Mouse (Mus musculus) limb, embryonic 15.5 days (tissue): ENCODE data around the gene Tfip11. TPM values are rescaled to one million over a fixed set of nuclear protein-coding genes. Genes with fewer than 3 reads are reported as not detected.

Source experiments
- ATAC-seq: fragments of 200-750 bp; cut with Nextera tagmentation; 2 replicates; pipeline ENCODE4 v1.8.0; 2017; ENCODE audit warnings: low read depth, moderate TSS enrichment; ENCODE audit not compliant: insufficient number of reproducible peaks, low FRiP score, low TSS enrichment
- H3K27ac ChIP-seq: fragments of 300-500 bp; sonication (generic); 2 replicates; pipeline ENCODE4 v1.5.1; 2015; ENCODE audit warnings: moderate library complexity, mild to moderate bottlenecking, inconsistent platforms
- H3K27me3 ChIP-seq: fragments of 300-500 bp; sonication (generic); 2 replicates; pipeline ENCODE4 v1.6.1; 2015; ENCODE audit warnings: inconsistent platforms
- H3K36me3 ChIP-seq: fragments of 300-500 bp; sonication (generic); 2 replicates; pipeline ENCODE4 v1.6.1; 2015; ENCODE audit warnings: inconsistent platforms
- H3K4me1 ChIP-seq: fragments of 300-500 bp; sonication (generic); 2 replicates; pipeline ENCODE4 v1.6.1; 2015; ENCODE audit warnings: inconsistent platforms
- H3K4me2 ChIP-seq: fragments of 300-500 bp; sonication (generic); 2 replicates; pipeline ENCODE4 v1.6.1; 2015; ENCODE audit warnings: mild to moderate bottlenecking, inconsistent platforms
- H3K4me3 ChIP-seq: fragments of 300-500 bp; sonication (generic); 2 replicates; pipeline ENCODE4 v1.5.1; 2015; ENCODE audit warnings: mild to moderate bottlenecking, inconsistent platforms
- H3K9ac ChIP-seq: fragments of 300-500 bp; sonication (generic); 2 replicates; pipeline ENCODE4 v1.6.1; 2015; ENCODE audit warnings: inconsistent platforms
- H3K9me3 ChIP-seq: fragments of 300-500 bp; sonication (generic); 2 replicates; pipeline ENCODE4 v1.6.1; 2016; ENCODE audit warnings: inconsistent platforms
- WGBS: fragments of 180-500 bp; shearing (Covaris S2); methylation state at CpG from one replicate; pipeline ENCODE4 v1.1.7; 2015; 5-methylcytosine and 5-hydroxymethylcytosine counted together
- polyA plus RNA-seq: library from polyadenylated mRNA; unstranded; fragments of >200 nt; fragmentation: Nextera tagmentation; extraction: Ambion mirVana; gene quantifications from 2 replicates; pipeline ENCODE4 v1.2.1, GENCODE M21; 2015

Gene Tfip11
- polyA plus RNA-seq, 1 experiment from 2014 or later, result 28.7 TPM

DNA sequence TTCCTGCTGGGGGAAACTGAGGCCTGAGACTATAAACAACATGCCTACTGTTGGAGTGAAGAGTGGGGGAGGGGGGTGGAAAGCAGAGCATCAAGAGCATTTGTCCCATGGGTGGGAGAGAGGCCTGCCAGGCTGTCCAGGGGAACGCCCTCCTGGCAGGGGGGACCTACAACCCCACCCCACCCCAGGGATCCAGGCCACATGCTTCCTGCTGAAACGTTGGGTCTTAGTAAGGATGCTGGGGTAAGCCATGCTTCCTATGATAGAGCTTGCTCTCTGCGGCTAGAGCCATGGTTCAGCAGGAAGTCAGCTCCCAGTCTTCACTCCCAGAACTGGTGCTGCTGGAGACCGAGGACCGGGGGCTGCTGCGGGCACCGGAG lies 42.0 kb upstream of the Tfip11 start:
- no peak overlapping the region for H3K4me3 ChIP-seq
- no peaks in the 10 kb centered on the region for H3K27me3 ChIP-seq
- no peak overlapping the region for H3K27ac ChIP-seq
- peaks cover 78% of the 10 kb centered on the region for H3K4me1 ChIP-seq
- WGBS, result 78% methylated on average over 7 of the region's 7 CpGs
- no peaks in the 10 kb centered on the region for H3K9me3 ChIP-seq
- no peak for ATAC-seq
- no peak overlapping the region for H3K9ac ChIP-seq
- H3K36me3 ChIP-seq, result no peaks in the 10 kb centered on the region
- no peak overlapping the region for H3K4me2 ChIP-seq

DNA sequence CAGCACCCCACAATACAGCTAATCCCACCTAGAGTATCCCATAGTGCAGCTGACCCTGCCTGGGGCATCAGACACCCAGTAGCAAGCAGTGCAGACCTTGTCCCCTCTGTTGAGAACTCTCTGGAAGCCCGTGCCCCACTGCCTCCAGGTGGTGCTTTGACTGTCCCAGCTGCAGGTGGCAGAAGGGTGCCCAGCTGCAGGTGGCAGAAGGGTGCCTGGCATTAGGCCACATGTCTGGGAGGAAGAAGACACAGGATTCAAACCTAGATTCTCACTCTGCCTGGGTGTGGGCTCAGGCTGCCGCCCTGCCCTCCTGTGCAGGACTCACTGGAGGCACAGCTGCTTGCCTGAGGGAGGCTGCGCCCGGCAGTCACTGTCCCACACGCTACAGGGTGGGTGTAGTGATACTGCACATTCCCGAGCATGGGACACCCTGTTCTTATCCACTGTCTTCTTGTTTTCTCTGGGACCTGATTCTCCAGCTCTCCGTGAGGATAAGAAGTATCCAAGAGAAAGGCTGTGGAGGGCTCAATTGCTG lies 40.5 kb upstream of the Tfip11 start:
- peaks cover 78% of the 10 kb centered on the region for H3K4me1 ChIP-seq
- H3K27ac ChIP-seq, result no peak overlapping the region
- no peaks in the 10 kb centered on the region for H3K9me3 ChIP-seq
- no peak overlapping the region for H3K4me2 ChIP-seq
- no peak overlapping the region for H3K4me3 ChIP-seq
- H3K36me3 ChIP-seq, result no peaks in the 10 kb centered on the region
- H3K27me3 ChIP-seq, result no peaks in the 10 kb centered on the region
- no peak for ATAC-seq
- H3K9ac ChIP-seq, result no peak overlapping the region
- WGBS, result 78% methylated on average over 7 of the region's 7 CpGs

DNA sequence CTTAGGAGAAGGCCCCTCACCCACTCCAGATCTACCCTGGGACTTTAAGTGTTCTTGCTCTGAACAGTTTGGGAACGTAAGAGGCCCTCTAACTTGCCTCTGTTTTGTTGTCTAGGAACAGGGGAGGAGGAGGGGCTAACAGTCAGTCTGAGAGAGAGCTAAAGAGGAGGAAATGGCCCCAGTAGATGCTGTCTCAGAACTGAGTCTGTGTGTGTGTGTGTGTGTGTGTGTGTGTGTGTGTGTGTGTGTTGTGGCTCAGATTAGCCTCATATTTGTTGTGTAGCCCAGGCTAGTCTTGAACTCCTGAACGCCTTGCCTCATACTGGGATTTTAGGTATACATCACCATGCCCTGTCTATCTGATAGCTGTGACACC lies 39.6 kb upstream of the Tfip11 start:
- no peak overlapping the region for H3K27ac ChIP-seq
- no peaks in the 10 kb centered on the region for H3K36me3 ChIP-seq
- H3K4me1 ChIP-seq, result peaks cover 77% of the 10 kb centered on the region
- H3K9me3 ChIP-seq, result no peaks in the 10 kb centered on the region
- H3K9ac ChIP-seq, result no peak overlapping the region
- no peak overlapping the region for H3K4me2 ChIP-seq
- no peak for ATAC-seq
- H3K27me3 ChIP-seq, result no peaks in the 10 kb centered on the region
- no peak overlapping the region for H3K4me3 ChIP-seq
- WGBS, result 62% methylated on average over 2 of the region's 2 CpGs

DNA sequence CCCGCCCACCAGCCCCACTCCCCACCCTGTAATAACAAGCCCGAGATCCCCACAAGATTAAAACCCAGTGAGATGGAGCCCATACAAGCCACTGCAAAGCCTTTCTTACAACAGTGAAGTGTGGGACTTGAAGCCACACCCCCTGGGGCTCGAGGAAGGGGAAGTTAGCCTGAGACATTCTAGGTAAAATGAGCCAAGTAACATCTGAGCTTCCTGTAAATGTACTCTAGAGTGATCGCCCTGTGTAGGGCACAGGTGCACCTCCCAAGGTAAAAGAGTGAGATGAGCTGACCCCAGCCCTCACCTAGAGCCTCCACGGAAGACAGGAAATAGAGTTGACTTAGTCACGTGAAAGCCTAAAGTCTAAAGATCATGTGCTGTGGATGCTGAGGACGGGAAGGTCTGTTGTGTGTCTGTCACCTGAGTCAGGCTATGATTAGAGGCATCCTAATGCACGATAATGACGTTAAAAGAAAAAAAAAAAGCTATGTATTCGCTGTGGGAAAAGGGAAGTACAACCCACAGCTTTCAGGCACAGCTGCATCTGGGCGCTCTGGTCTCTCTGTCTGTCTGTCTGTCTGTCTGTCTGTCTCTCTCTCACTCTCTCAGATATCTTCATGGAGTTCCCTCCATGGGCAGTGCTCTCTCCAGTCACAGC lies 39.0 kb upstream of the Tfip11 start:
- no peak overlapping the region for H3K27ac ChIP-seq
- peaks cover 77% of the 10 kb centered on the region for H3K4me1 ChIP-seq
- 74% methylated on average over 11 of the region's 11 CpGs for WGBS
- no peak overlapping the region for H3K4me2 ChIP-seq
- no peaks in the 10 kb centered on the region for H3K27me3 ChIP-seq
- no peaks in the 10 kb centered on the region for H3K9me3 ChIP-seq
- H3K4me3 ChIP-seq, result no peak overlapping the region
- no peak for ATAC-seq
- H3K9ac ChIP-seq, result no peak overlapping the region
- H3K36me3 ChIP-seq, result no peaks in the 10 kb centered on the region

DNA sequence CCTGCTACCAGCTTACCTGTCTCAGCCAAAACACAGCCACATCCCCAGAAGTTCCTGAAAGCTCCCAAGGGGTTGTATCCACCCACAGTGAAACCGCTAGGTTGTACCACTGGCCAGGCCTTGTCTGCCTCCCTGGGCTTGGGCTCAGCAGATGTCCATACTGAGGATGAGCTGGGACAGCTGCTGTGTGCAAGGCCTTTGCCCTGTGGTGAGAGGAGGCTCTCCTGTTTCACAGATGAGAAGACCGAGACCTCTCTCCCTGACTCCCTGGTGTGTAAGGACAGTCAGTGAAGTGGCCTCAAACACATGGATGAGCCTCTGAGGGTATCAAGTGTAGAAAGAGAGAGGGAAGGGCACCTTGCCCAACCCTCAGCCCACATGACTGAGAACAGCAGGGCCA lies 38.5 kb upstream of the Tfip11 start:
- no peak overlapping the region for H3K9ac ChIP-seq
- H3K27me3 ChIP-seq, result no peaks in the 10 kb centered on the region
- H3K4me1 ChIP-seq, result peaks cover 73% of the 10 kb centered on the region
- no peaks in the 10 kb centered on the region for H3K36me3 ChIP-seq
- no peak overlapping the region for H3K4me3 ChIP-seq
- 89% methylated on average over 2 of the region's 2 CpGs for WGBS
- H3K9me3 ChIP-seq, result no peaks in the 10 kb centered on the region
- no peak overlapping the region for H3K27ac ChIP-seq
- no peak for ATAC-seq
- no peak overlapping the region for H3K4me2 ChIP-seq

DNA sequence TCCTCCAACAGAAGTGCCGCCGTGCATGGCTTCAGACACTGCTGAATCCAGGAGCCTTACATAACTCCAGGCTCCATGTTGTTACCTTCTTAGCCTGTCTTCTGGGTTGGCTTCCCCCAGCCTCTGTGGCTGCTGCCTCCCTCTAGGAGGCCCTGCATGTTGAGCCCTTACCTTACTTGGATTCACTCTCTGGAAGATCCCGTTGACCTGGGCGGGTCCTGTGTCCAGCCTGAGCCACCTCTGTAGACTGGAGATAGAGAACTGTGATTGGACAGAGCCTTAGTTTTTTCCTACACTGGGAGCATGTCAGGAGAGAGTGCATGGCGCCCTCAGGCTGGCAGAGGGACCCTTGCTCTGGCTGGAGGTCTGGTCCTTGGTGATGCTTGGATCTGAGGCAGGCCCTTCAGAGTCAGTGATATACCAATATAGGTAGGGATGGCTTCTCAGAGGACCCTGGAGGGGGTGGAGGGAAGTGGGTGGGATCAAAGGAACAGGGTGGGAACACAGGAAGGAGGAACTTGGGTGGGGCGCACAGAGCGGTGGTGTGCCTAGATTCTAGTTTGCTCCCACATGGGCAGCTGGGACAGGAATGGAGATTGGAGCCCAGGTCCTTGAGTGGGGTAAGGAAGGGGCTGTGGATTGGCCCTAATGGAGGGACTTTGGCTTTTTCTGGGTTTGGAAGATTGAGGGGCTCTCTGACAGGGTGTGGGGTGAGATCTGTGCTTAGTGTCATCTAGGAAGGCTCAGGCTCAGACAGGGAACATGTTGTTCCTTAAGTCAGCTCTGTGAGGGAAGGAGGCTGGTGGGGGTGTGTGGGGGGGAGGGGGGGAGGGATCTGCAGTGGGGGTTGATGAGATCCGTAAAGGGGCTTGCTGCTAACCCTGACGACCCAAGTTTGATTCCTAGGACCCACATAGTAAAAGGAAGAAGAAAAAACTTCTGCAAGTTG lies 37.7 kb upstream of the Tfip11 start:
- no peak overlapping the region for H3K4me2 ChIP-seq
- no peaks in the 10 kb centered on the region for H3K36me3 ChIP-seq
- no peak for ATAC-seq
- H3K27ac ChIP-seq, result no peak overlapping the region
- no peak overlapping the region for H3K9ac ChIP-seq
- no peak overlapping the region for H3K4me3 ChIP-seq
- H3K27me3 ChIP-seq, result no peaks in the 10 kb centered on the region
- peaks cover 69% of the 10 kb centered on the region for H3K4me1 ChIP-seq
- 77% methylated on average over 9 of the region's 9 CpGs for WGBS
- H3K9me3 ChIP-seq, result no peaks in the 10 kb centered on the region

DNA sequence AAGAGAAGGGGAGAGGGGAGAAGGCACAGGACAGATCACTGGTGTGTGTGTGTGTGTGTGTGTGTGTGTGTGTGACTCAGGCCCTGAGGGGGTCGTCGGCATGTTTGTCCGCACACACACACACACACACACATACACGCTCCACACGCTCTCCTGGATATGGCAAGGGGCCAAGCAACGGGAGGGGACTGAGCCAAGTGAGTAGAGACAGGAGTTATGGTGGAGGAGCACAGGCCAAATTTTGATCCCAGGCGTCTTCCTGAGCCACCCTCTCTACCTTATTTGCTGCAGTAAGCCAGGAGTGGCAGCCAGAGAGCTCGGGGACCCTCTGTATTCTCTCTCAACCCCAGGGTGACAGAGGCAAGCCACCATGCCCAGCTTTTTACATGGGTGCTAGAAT lies 36.9 kb upstream of the Tfip11 start:
- WGBS, result 37% methylated on average over 8 of the region's 8 CpGs
- no peaks in the 10 kb centered on the region for H3K27me3 ChIP-seq
- H3K4me1 ChIP-seq, result peaks cover 64% of the 10 kb centered on the region
- H3K4me2 ChIP-seq, result 0 out of 2 replicates have a peak overlapping the region, but pooled peaks have one; percentile 12
- no peak overlapping the region for H3K4me3 ChIP-seq
- no peak for ATAC-seq
- no peaks in the 10 kb centered on the region for H3K36me3 ChIP-seq
- H3K9me3 ChIP-seq, result no peaks in the 10 kb centered on the region
- H3K27ac ChIP-seq, result no peak overlapping the region
- no peak overlapping the region for H3K9ac ChIP-seq

DNA sequence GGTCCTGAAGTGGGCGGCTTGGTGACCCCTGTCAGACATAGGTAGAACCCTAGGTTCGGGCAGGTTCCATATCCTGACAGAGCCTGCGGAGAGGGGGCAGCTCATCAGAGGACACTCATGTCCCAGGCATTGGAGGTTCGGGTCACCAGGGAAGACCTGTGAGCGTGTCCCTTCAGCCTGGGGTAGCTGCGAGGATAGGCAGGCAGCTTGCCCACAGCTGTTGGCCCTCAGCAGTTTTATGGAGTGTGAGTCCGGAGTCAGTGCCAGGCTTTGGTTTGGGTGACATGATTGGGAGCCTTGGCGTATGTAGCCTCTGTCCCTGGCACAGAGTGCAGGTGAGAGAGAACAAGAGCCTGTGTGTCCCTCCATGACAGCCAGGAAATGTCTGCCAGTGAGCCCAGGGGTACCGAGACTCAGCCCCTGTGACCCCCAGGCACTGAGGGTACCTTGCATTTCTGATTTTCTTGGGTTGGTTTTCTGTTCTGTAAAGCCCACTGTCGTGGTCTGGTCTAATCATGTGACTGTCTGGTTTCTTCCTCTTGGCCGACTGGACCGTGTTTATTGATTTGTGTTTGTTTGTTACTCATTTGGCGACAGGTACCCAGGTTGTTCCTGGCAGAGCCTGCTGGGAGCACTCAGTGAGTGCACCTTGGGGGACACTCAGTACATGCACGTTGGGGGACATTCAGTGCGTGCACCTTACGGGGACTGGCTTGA lies 36.2 kb upstream of the Tfip11 start:
- no peaks in the 10 kb centered on the region for H3K27me3 ChIP-seq
- peaks cover 68% of the 10 kb centered on the region for H3K4me1 ChIP-seq
- H3K4me3 ChIP-seq, result no peak overlapping the region
- ATAC-seq, result no peak
- H3K9ac ChIP-seq, result no peak overlapping the region
- no peak overlapping the region for H3K27ac ChIP-seq
- no peaks in the 10 kb centered on the region for H3K9me3 ChIP-seq
- no peaks in the 10 kb centered on the region for H3K36me3 ChIP-seq
- H3K4me2 ChIP-seq, result 0 out of 2 replicates have a peak overlapping the region, but pooled peaks have one; percentile 12
- 71% methylated on average over 16 of the region's 16 CpGs for WGBS

DNA sequence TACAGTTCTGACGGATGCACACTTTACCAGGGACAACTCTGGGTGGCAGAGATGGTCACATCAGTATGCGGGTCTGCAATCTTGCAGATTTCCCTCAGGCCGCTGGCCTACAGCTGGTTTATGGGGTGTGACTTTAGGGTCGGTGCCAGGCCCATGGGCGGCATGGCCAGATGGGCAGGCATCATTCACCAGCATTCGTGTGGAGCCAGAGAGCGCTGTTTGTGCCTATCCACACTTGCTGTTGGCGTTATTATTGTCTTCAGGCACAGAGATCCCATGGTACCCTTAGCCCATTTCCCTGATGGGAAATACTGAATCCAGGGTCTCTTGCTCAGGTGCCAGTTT lies 35.6 kb upstream of the Tfip11 start:
- 0 out of 2 replicates have a peak overlapping the region, but pooled peaks have one; percentile 6 for H3K4me2 ChIP-seq
- WGBS, result 67% methylated on average over 8 of the region's 8 CpGs
- H3K9me3 ChIP-seq, result no peaks in the 10 kb centered on the region
- no peak overlapping the region for H3K27ac ChIP-seq
- no peak overlapping the region for H3K9ac ChIP-seq
- H3K4me3 ChIP-seq, result no peak overlapping the region
- H3K4me1 ChIP-seq, result peaks cover 70% of the 10 kb centered on the region
- H3K36me3 ChIP-seq, result no peaks in the 10 kb centered on the region
- no peak for ATAC-seq
- H3K27me3 ChIP-seq, result no peaks in the 10 kb centered on the region

DNA sequence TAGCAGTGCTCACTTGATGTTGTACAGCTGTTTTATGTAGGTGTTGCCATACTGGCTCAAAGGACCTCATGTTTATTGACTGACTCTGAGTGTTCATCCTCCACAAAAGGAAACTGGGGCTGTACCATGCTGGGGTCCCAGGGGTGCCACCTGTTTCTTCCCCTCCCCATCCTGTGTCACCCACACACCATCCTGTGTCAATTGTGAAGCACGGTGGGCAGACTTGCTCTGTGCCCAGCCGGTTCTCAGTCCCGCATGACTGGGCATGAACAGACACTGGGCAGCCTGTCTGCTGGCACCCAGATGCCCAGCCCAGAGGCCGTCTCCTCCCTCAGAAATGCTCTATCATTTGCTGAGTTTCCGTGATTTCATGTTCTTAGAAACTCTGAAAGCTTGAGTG lies 34.3 kb upstream of the Tfip11 start:
- 85% methylated on average over 5 of the region's 5 CpGs for WGBS
- H3K4me2 ChIP-seq, result no peak overlapping the region
- no peaks in the 10 kb centered on the region for H3K9me3 ChIP-seq
- no peaks in the 10 kb centered on the region for H3K36me3 ChIP-seq
- H3K27me3 ChIP-seq, result no peaks in the 10 kb centered on the region
- H3K4me1 ChIP-seq, result peaks cover 65% of the 10 kb centered on the region
- no peak for ATAC-seq
- H3K4me3 ChIP-seq, result no peak overlapping the region
- H3K9ac ChIP-seq, result no peak overlapping the region
- H3K27ac ChIP-seq, result no peak overlapping the region

DNA sequence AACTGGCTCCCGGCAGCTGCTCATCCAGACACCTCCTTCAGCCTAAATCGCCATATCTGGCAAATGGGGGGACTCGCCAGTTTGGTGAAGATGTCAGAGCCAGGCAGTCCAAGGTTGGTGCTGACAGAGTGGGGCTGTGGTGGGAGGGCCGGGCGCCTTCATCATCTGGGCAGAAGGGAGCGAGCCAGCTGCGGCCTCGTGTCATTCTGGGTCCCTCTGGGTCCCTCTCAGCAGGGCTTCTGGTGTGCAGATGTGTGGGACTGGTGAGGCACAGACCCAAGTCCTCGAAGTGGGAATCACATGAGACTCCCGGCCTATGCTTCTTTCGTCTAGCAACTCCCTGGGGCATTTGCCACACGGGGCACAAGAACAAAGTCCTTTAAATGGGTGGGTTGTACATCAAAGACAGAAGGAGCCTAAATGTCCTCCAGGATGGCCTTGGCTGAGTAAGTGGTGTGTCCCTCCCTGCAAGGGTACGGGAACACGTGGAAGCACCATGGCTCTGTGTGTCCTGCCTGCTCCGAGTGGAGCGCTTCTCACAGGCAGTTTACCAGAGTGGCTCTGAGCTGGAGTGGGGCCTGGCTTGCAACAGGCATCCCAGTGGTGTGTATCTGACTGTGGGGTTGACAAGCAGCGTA lies 33.7 kb upstream of the Tfip11 start:
- Histone ChIP-seq H3K9me3 (no peaks in the 10 kb centered on the region), H3K27ac (no peak overlapping the region), H3K4me3 (no peak overlapping the region), H3K36me3 (no peaks in the 10 kb centered on the region), H3K9ac (no peak overlapping the region), H3K27me3 (no peaks in the 10 kb centered on the region), H3K4me2 (no peak overlapping the region), H3K4me1 (peaks cover 64% of the 10 kb centered on the region)
- ATAC-seq, result no peak
- WGBS, result 74% methylated on average over 16 of the region's 17 CpGs
